Mouse (Mus musculus): ENCODE data around the gene Arntl.

Gene Arntl

DNA sequence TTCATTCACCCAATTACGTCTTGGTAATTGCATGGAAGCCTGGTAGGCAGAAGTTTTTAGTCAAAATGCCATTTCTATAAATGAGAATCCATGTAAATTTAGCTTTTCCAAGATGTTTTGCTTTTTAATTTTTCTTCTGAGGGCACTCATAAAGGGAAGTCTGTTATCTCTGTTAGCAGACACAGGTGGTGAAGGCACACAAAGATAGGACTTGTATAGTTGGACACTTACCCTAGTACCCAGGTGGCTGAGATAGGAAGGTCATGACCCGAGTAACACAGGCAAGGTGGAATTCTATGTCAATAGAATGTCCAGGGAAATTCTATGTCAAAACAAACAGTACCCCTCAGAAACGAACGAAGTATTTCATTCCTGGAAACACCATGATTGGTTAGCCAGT is 84.9 kb downstream of the Arntl start:
- in situ Hi-C loops (cut with MboI), result no loop called here

DNA sequence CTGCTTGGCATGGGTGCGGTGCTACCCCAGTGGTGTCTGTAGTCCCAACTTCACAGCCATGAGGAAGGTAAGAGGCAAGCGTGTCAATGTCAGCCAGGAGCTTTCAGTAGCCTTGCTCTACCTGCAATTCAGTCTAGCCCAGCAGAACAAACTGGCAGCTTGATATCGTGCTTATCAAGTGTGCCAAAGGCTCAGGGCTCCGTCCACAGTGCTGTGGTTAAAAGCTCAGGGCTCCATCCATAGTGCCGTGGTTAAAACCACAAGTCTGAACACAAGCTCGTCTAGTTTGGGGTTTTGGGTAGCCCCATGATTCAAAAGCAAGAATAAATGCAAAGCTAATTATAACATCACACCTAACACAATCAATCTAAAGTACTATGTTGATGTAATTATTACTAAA is 87.3 kb downstream of the Arntl start:
- in situ Hi-C loops (cut with MboI), result no loop called here

DNA sequence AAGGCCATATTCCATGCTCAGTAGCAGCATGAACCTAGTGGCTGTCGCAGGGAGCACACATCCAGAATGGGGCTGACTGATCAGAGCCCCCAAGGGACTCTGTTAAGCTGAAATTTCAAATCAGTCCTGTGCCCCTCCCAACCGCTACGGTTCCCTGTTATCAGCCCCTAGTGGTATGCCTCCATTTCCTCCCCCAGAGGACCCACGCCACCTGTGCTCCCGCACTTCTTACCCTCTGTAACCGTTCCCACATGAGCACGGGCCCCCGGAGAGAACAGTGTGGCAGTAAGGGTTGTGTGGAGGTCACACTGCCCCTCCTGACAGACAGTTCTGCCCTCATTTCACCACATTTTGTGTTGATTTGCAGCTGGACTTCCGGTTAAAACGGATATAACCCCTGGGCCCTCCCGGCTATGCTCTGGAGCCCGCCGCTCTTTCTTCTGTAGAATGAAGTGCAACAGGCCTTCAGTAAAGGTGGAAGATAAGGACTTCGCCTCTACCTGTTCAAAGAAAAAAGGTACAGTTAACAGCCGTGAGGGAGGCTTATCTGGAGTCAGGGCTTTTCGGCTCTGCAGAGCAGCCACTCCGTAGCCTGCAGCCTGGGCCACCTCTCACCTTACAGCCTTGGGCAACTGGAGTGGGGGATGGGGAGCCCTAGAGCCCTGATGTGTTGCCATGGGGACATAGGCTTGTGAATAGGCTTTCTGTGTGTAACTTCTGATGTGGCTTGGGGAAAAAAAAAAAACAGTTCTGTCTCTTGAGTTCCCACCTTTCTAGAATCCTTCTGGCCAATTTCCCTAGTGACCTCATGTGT is 88.0 kb downstream of the Arntl start:
- in situ Hi-C loops (cut with MboI), result no loop called here

DNA sequence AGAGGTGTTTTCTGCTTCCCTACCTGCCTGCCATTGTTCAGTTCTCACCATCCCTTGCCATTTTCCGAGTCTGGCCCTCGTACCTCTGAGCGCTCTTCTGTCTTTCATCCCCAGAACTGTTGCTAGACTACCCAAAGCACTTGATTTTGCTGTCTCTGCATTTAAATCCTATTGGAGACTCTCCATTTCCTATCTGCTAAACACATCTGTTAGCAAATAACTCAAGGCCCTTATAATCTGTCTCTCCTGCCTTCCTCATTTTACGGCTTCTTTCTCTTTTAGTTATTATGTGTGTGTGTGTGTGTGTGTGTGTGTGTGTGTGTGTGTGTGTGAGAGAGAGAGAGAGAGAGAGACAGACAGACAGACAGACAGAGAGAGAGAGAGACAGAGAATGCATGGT is 90.5 kb downstream of the Arntl start:
- in situ Hi-C loops (cut with MboI), result no loop called here

DNA sequence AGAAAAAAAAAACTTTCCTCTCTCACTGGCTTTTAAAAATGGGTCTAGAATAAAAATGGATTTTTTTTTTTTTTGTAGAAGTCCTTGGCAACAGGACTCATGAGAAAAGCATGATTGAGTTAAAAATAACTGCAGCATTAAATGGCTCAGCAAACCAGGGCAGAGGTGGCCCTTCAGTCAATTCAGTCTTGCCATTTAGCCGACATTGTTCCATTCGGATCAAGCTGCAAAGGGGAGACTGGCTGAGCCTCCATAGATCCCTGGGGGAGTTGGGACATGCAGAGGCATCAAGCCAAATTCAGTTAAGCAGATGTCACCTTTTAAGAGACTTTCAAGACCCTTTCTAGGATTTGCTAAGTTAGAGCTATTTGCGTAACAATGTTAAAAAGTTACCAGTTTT is 102.9 kb downstream of the Arntl start:
- in situ Hi-C loops (cut with MboI), result no loop called here

DNA sequence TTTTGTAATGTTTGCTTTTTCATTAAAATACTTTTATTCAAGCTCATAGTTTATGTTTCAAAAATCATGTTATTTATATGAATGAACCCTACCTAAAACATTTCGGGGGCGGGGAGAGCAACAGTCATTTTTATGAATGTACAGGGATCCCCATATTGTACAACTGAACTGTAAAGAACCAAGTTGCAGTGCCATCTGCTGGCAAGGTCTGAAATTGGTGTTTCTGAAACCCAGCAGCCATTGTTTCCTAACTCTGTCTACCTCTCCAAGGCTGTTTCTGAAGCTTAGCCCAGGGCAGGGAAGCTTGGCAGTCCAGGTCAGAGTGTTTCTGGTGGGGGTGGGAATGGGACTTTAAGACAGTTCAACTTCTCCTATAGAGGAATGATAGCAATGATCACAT is 104.5 kb downstream of the Arntl start:
- in situ Hi-C loops (cut with MboI), result no loop called here

DNA sequence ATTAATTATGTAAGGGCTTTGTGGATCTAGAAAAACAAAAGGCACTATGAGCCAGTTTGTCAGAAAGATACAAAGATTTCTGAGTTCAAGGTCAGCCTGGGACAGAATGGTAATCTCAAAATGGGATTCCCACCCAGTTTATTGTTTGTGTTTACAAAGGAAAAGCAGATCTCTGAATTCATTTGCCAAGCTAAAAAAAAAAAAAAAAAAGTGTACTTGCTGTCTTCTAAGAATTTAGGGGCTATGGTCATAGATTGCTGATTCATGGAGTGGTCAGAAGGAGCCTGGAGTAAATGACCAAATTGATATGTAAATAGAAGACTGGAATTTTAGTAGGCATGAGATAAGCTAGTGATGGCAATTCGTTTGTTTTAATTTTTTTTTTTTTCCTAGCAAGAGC is 112.9 kb downstream of the Arntl start:
- in situ Hi-C loops (cut with MboI), result no loop called here

DNA sequence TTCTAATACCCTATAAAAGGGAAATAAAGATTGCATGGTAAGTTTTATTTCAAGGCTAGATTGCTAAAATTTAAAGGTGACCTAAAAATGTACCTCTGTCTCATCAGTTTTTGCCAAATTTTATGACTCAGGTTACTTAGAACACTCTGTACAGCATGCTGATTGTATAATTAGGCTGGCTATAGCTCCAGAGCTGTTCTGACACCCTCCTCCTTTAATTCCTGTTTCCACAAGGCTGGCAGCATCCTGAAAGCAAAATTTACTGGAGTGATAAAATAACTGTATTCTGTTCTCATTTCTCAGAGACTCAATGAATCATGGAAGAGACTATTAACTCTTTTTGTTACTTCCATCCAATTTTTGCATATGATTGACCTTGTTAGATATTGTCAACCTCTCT is 126.8 kb downstream of the Arntl start:
- in situ Hi-C loops (cut with MboI), result no loop called here

DNA sequence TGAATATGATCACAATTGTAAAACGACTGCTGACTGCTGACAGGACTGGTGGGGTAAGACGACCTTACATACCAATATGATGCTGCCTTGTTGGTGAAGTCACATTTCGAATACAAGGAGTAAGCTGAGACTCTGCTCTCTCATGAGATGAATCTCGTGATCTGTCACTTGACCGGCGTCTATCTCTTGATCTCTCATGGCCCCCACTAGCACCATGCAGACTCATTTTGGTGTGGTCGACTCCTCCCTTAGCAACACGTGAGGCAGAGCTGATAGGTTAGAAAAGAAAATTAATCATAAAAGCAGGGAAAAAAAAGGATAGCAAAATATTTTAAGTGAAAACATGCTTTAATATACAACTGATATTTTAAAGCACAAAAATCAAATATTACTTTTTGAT is 128.0 kb downstream of the Arntl start:
- in situ Hi-C loops (cut with MboI), result no loop called here

DNA sequence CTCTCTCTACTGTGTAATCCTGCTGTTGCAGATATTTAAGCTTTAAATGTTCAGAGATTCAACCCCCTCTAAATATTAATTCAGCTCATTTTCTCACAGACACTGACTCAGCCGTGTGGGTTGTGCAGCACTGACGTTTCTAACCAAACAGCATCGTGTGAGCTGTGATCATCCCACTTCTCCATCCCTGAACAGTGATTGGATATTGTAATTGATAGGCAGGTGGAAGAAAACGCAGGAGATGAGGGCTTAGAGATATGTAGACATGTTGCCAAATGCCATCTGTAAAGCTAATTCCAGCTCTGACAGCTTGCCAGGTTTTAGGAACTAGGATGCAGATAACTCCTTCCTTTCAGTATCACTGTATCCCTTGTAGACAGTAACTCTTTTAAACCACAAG is 140.0 kb downstream of the Arntl start:
- in situ Hi-C loops (cut with MboI), result no loop called here

DNA sequence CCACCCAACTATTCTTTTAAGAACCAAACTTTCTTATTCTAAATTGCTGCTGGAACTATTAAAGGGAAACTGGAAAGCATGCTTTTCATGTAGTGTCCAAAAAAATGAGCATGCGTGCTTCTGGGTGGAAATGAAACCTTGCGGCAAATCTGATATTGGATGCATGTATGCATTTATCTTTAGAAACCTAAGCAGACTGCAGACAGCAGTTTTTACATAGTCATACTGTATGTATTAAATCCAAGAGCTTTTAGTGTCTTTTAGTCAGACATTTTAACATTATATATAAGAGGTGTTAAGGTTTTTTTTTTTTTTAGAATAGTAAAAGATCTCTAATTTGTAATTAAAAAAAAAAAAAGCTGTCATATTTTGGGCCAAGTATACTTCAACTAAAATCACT is 140.4 kb downstream of the Arntl start:
- in situ Hi-C loops (cut with MboI), result no loop called here

DNA sequence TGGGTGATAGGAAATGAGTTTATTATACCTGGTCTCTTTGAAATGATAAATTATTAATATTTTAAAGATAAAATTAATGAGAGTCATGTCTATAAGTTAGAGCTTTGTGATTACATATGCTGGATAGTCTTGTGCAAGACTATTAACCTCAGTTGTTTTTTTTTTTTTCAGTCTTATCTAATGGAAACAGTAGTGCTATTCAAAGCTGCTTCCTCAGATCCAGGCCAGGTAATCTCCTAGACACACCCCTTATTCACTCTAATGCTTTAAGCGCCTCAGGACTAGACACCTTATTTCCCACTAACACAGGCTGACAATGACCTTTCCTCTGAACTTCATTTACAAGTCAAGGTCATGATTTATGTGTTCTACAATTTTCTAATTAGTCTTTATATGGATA is 141.8 kb downstream of the Arntl start:
- in situ Hi-C loops (cut with MboI), result no loop called here

All from mature B cell (primary cell).